Mouse (Mus musculus): Measurements from ENCODE around the gene Gcgr. TPM values are rescaled to one million over a fixed set of nuclear protein-coding genes. Genes with fewer than 3 reads are reported as not detected.
A peak's percentile ranks its signal among the peaks of the same experiment; 100 is the strongest.

The Gcgr gene
- polyA plus RNA-seq, 1 experiment from 2014 or later: 0.32 TPM

DNA sequence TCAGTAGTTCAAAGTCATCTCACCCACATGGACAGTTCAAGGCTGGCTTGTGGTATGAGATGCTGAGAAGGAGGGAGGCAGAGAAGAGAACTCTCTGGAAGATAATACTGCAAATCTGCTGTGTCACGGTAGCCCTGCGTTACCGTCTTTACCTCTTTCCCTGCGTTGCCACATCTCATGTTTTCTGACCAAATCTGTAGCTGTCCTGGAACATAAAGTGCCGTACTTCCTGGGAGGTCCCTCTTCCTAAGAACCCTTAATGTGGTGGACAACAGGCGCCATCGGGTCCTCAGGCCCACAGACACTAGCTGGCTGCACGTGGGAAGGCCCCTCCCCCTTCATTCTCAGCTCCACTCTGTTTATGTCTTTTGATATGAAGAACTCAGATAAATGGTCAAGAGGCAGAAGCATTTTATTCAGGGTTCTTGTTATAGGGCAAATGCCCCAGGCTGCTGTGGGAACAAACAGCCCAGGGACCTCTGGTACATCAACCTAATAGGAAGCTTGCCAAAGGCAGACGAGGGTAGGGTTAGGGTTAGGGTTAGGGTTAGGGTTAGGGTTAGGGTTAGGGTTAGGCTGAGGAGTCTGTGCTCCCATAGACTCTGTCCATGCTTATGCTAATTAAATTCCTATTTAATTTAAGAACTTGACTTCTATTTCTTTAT is 2.7 kb upstream of the Gcgr start:
- no peak overlapping the region for H3K4me3 ChIP-seq (replicated peaks; ENCODE audit: low read length)
- peaks cover 52% of the 10 kb centered on the region for H3K27me3 ChIP-seq (ENCODE audit: control insufficient read depth, insufficient read depth, low read length)
- H3K9me3 ChIP-seq (ENCODE audit: control insufficient read depth, low read length): no peaks in the 10 kb centered on the region
- ATAC-seq (ENCODE audit: low FRiP score): no peak
- no peak overlapping the region for H3K27ac ChIP-seq
- WGBS: 85% methylated on average over 9 of the region's 9 CpGs
- no peaks in the 10 kb centered on the region for H3K36me3 ChIP-seq (replicated peaks; ENCODE audit: control insufficient read depth, insufficient read depth)
- H3K9ac ChIP-seq: no peak overlapping the region
- H3K4me2 ChIP-seq (replicated peaks): no peak overlapping the region
- peaks cover 4% of the 10 kb centered on the region; the same call in 1 of the 2 replicates for H3K4me1 ChIP-seq (replicated peaks; ENCODE audit: control insufficient read depth, insufficient read depth, low read length)
- DNase-seq (ENCODE audit: low spot score): no peak

DNA sequence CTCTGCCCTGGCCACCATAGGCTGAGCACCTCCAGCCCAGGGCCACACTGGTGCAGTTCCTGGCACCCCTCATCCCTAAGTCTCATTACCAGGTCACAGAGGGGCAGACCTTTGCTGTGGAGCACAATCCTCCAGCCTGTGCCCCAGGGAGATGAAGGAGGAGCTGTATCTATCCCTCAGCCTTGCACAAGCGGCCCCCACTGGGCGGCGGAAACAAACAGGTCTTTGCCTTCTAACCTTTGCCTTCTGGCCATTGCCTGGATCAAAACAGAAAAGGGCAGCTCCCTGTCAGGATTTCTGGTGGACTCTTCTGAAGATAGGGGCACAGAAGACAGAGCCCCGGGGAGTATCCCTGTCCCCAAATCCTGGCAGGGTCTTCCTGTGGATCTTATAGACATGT is 1.6 kb upstream of the Gcgr start:
- DNase-seq (ENCODE audit: low spot score) (no peak), ATAC-seq (ENCODE audit: low FRiP score) (no peak)
- 50% methylated on average over 4 of the region's 4 CpGs for WGBS
- peaks cover 4% of the 10 kb centered on the region; the same call in 1 of the 2 replicates for H3K4me1 ChIP-seq (replicated peaks; ENCODE audit: control insufficient read depth, insufficient read depth, low read length)
- H3K27ac ChIP-seq: no peak overlapping the region
- no peaks in the 10 kb centered on the region for H3K36me3 ChIP-seq (replicated peaks; ENCODE audit: control insufficient read depth, insufficient read depth)
- no peaks in the 10 kb centered on the region for H3K9me3 ChIP-seq (ENCODE audit: control insufficient read depth, low read length)
- H3K4me2 ChIP-seq (replicated peaks): no peak overlapping the region
- no peak overlapping the region for H3K4me3 ChIP-seq (replicated peaks; ENCODE audit: low read length)
- H3K27me3 ChIP-seq (ENCODE audit: control insufficient read depth, insufficient read depth, low read length): peaks cover 61% of the 10 kb centered on the region
- H3K9ac ChIP-seq: no peak overlapping the region

GRCm38 (mm10) chr11:120531646-120532045 is 1.1 kb downstream of the Gcgr start:
- Histone ChIP-seq H3K9me3 (ENCODE audit: control insufficient read depth, low read length) (no peaks in the 10 kb centered on the region), H3K9ac (no peak overlapping the region), H3K36me3 (replicated peaks; ENCODE audit: control insufficient read depth, insufficient read depth) (no peaks in the 10 kb centered on the region), H3K27me3 (ENCODE audit: control insufficient read depth, insufficient read depth, low read length) (peaks cover 67% of the 10 kb centered on the region), H3K4me1 (replicated peaks; ENCODE audit: control insufficient read depth, insufficient read depth, low read length) (peaks cover 4% of the 10 kb centered on the region; the same call in 1 of the 2 replicates), H3K4me2 (replicated peaks) (no peak overlapping the region), H3K27ac (no peak overlapping the region), H3K4me3 (replicated peaks; ENCODE audit: low read length) (no peak overlapping the region)
- no peak for DNase-seq (ENCODE audit: low spot score)
- no peak for ATAC-seq (ENCODE audit: low FRiP score)
- 33% methylated on average over 9 of the region's 9 CpGs for WGBS

GRCm38 (mm10) chr11:120534093-120534492 is 3.6 kb downstream of the Gcgr start:
- H3K9ac ChIP-seq: no peak overlapping the region
- no peak overlapping the region for H3K4me2 ChIP-seq (replicated peaks)
- H3K36me3 ChIP-seq (replicated peaks; ENCODE audit: control insufficient read depth, insufficient read depth): no peaks in the 10 kb centered on the region
- ATAC-seq (ENCODE audit: low FRiP score): no peak
- H3K9me3 ChIP-seq (ENCODE audit: control insufficient read depth, low read length): no peaks in the 10 kb centered on the region
- DNase-seq (ENCODE audit: low spot score): no peak
- H3K27ac ChIP-seq: no peak overlapping the region
- peaks cover 52% of the 10 kb centered on the region for H3K27me3 ChIP-seq (ENCODE audit: control insufficient read depth, insufficient read depth, low read length)
- H3K4me1 ChIP-seq (replicated peaks; ENCODE audit: control insufficient read depth, insufficient read depth, low read length): peaks cover 12% of the 10 kb centered on the region
- WGBS: 89% methylated on average over 8 of the region's 8 CpGs
- no peak overlapping the region for H3K4me3 ChIP-seq (replicated peaks; ENCODE audit: low read length)

DNA sequence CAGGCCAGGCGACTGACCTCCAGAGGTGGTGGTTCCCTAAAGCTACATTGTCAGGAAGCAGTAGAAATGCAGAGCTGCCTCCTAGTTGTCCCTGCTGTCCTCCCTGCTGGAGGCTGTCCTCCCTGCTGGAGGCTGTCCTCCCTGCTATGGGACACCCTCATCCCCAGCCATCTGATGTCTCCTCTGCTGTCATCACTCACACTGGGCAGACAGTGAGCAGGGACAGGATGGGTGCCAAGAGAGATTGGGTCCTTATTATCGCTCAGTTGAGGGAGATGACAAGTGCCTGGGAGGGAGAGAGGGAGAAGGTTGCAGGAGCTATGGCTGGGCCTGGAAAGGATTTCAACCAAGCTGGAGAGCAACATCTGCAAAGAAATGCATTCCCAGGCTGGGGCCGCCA is 4.6 kb downstream of the Gcgr start:
- Histone ChIP-seq H3K27me3 (ENCODE audit: control insufficient read depth, insufficient read depth, low read length) (peaks cover 42% of the 10 kb centered on the region), H3K36me3 (replicated peaks; ENCODE audit: control insufficient read depth, insufficient read depth) (no peaks in the 10 kb centered on the region), H3K27ac (no peak overlapping the region), H3K4me3 (replicated peaks; ENCODE audit: low read length) (no peak overlapping the region), H3K9me3 (ENCODE audit: control insufficient read depth, low read length) (no peaks in the 10 kb centered on the region), H3K9ac (no peak overlapping the region), H3K4me1 (replicated peaks; ENCODE audit: control insufficient read depth, insufficient read depth, low read length) (peaks cover 22% of the 10 kb centered on the region), H3K4me2 (replicated peaks) (no peak overlapping the region)
- 75% methylated on average over 3 of the region's 3 CpGs for WGBS
- ATAC-seq (ENCODE audit: low FRiP score) (no peak), DNase-seq (ENCODE audit: low spot score) (no peak)

GRCm38 (mm10) chr11:120535804-120536203 is 5.3 kb downstream of the Gcgr start:
- H3K4me3 ChIP-seq (replicated peaks; ENCODE audit: low read length): no peak overlapping the region
- 78% methylated on average over 3 of the region's 3 CpGs for WGBS
- no peak overlapping the region for H3K27ac ChIP-seq
- H3K9ac ChIP-seq: no peak overlapping the region
- H3K4me2 ChIP-seq (replicated peaks): no peak overlapping the region
- ATAC-seq (ENCODE audit: low FRiP score) (no peak), DNase-seq (ENCODE audit: low spot score) (no peak)
- no peaks in the 10 kb centered on the region for H3K9me3 ChIP-seq (ENCODE audit: control insufficient read depth, low read length)
- H3K4me1 ChIP-seq (replicated peaks; ENCODE audit: control insufficient read depth, insufficient read depth, low read length): peaks cover 20% of the 10 kb centered on the region
- no peaks in the 10 kb centered on the region for H3K36me3 ChIP-seq (replicated peaks; ENCODE audit: control insufficient read depth, insufficient read depth)
- peaks cover 35% of the 10 kb centered on the region for H3K27me3 ChIP-seq (ENCODE audit: control insufficient read depth, insufficient read depth, low read length)

- H3K9me3 ChIP-seq (ENCODE audit: control insufficient read depth, low read length): no peaks in the 10 kb centered on the region
- WGBS: 54% methylated on average over 3 of the region's 3 CpGs
- H3K4me3 ChIP-seq (replicated peaks; ENCODE audit: low read length): no peak overlapping the region
- peaks cover 22% of the 10 kb centered on the region for H3K36me3 ChIP-seq (replicated peaks; ENCODE audit: control insufficient read depth, insufficient read depth)
- H3K4me1 ChIP-seq (replicated peaks; ENCODE audit: control insufficient read depth, insufficient read depth, low read length): peaks cover 20% of the 10 kb centered on the region
- DNase-seq (ENCODE audit: low spot score) (no peak), ATAC-seq (ENCODE audit: low FRiP score) (no peak)
- peaks cover 8% of the 10 kb centered on the region for H3K27me3 ChIP-seq (ENCODE audit: control insufficient read depth, insufficient read depth, low read length)
- no peak overlapping the region for H3K4me2 ChIP-seq (replicated peaks)
- peak overlapping the region; percentile 78 for H3K27ac ChIP-seq
- H3K9ac ChIP-seq: no peak overlapping the region; the same call in 1 of the 2 replicates
These were observed 8.0 kb downstream of the Gcgr start for GRCm38 (mm10) chr11:120538485-120538884.

GRCm38 (mm10) chr11:120538955-120539284 is 8.4 kb downstream of the Gcgr start:
- peak overlapping the region; percentile 78 for H3K27ac ChIP-seq
- ATAC-seq (ENCODE audit: low FRiP score): no peak
- H3K27me3 ChIP-seq (ENCODE audit: control insufficient read depth, insufficient read depth, low read length): peaks cover 6% of the 10 kb centered on the region; the same call in 1 of the 2 replicates
- no peak for DNase-seq (ENCODE audit: low spot score)
- WGBS: 39% methylated on average over 8 of the region's 8 CpGs
- H3K4me1 ChIP-seq (replicated peaks; ENCODE audit: control insufficient read depth, insufficient read depth, low read length): peaks cover 20% of the 10 kb centered on the region
- H3K36me3 ChIP-seq (replicated peaks; ENCODE audit: control insufficient read depth, insufficient read depth): peaks cover 26% of the 10 kb centered on the region
- no peak overlapping the region for H3K4me2 ChIP-seq (replicated peaks)
- no peaks in the 10 kb centered on the region for H3K9me3 ChIP-seq (ENCODE audit: control insufficient read depth, low read length)
- no peak overlapping the region for H3K4me3 ChIP-seq (replicated peaks; ENCODE audit: low read length)
- H3K9ac ChIP-seq: peak overlapping the region; percentile 44; the same call in 1 of the 2 replicates

DNA sequence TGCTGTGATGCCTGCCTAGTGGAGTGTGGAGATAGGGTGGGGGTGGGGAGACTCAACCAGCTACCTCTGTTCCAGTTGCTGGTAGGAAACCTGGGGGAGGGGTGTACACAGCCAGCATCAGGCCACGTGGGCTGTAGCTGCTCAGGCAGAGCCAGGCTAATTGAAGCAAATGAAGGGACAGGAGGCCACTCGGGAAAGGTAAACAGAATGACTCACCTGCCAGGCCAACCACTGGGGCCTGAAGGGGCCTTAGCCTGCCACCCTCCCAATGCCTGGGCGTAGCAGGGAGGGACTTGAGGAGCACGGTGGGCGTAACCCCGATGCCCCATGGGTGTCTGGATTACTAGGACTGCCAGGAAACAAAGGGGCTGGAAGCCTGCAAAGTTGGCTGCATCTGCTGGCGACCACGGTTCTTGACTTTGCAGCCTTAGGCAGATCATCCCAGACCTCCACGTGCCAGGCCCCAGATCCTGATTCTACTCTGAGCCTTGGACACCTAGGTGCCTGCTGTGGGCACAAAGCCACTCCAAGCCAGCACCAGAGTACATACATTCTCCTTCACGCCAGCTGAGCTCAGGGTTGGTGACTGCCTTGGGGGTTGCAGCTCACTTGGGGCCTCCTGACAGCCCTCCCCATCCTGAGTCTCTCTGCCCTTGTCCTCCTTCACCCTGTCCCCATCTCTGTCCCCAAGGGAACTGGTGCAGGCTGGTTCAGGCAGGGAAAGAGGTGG is 9.0 kb downstream of the Gcgr start:
- DNase-seq (ENCODE audit: low spot score): no peak
- H3K9ac ChIP-seq: peak overlapping the region; percentile 44
- no peak overlapping the region for H3K4me3 ChIP-seq (replicated peaks; ENCODE audit: low read length)
- peak overlapping the region; percentile 78 for H3K27ac ChIP-seq
- peak; percentile 53 for ATAC-seq (ENCODE audit: low FRiP score)
- WGBS: 18% methylated on average over 10 of the region's 10 CpGs
- H3K36me3 ChIP-seq (replicated peaks; ENCODE audit: control insufficient read depth, insufficient read depth): peaks cover 32% of the 10 kb centered on the region
- peaks cover 20% of the 10 kb centered on the region for H3K4me1 ChIP-seq (replicated peaks; ENCODE audit: control insufficient read depth, insufficient read depth, low read length)
- H3K4me2 ChIP-seq (replicated peaks): peak overlapping the region; percentile 15
- H3K27me3 ChIP-seq (ENCODE audit: control insufficient read depth, insufficient read depth, low read length): 0 out of 2 replicates have a peak, but pooled peaks cover 3% of the 10 kb centered on the region
- H3K9me3 ChIP-seq (ENCODE audit: control insufficient read depth, low read length): no peaks in the 10 kb centered on the region

All from hindbrain, embryonic 14.5 days (tissue).